Mouse (Mus musculus): Measurements from ENCODE around the gene Fam107b.

GRCm38 (mm10) chr2:3822483-3823455 lies 252.5 kb downstream of the Fam107b start:
- TF ChIP-seq HCFC1 (IDR thresholded peaks at IDR 0.05; ENCODE audit: borderline replicate concordance, insufficient read depth, low read length) (no peak), ZNF384 (IDR thresholded peaks at IDR 0.05; ENCODE audit: low read depth, low read length) (no peak), CHD2 (IDR thresholded peaks at IDR 0.05; ENCODE audit: low read depth, low read length) (no peak), MAFK (IDR thresholded peaks at IDR 0.05; ENCODE audit: insufficient read depth, low read depth, low read length) (no peak), ZC3H11A (IDR thresholded peaks at IDR 0.05; ENCODE audit: borderline replicate concordance, low read depth, low read length) (no peak)
